Mouse (Mus musculus) liver, embryonic 13.5 days (tissue): ENCODE results near the gene Tmem185b. TPM values are rescaled to one million over a fixed set of nuclear protein-coding genes. Genes with fewer than 3 reads are reported as not detected.
A peak's percentile ranks its signal among the peaks of the same experiment; 100 is the strongest.

Experiments
- ATAC-seq: fragments of 200-750 bp; cut with Nextera tagmentation; 2 replicates; pipeline ENCODE4 v1.8.0; 2017; ENCODE audit warnings: low read depth, mild to moderate bottlenecking, moderate number of reproducible peaks, moderate library complexity
- DNase-seq: peaks from one replicate; pipeline ENCODE4 v3.0.0; 2022
- H3K27ac ChIP-seq: fragments of 300-500 bp; sonication (generic); 2 replicates; pipeline ENCODE4 v1.5.1; 2015; ENCODE audit warnings: moderate library complexity, mild to moderate bottlenecking, inconsistent platforms
- H3K27me3 ChIP-seq: fragments of 300-500 bp; sonication (generic); 2 replicates; pipeline ENCODE4 v1.6.1; 2015; ENCODE audit warnings: mild to moderate bottlenecking, inconsistent platforms
- H3K36me3 ChIP-seq: fragments of 300-500 bp; sonication (generic); 2 replicates; pipeline ENCODE4 v1.6.1; 2015; ENCODE audit warnings: mild to moderate bottlenecking, inconsistent platforms
- H3K4me1 ChIP-seq: fragments of 300-500 bp; sonication (generic); replicated peaks from 2 replicates; pipeline ENCODE4 v1.6.1; 2015; ENCODE audit warnings: inconsistent platforms
- H3K4me2 ChIP-seq: fragments of 300-500 bp; sonication (generic); 2 replicates; pipeline ENCODE4 v1.6.1; 2015; ENCODE audit warnings: inconsistent platforms, mild to moderate bottlenecking, moderate library complexity
- H3K4me3 ChIP-seq: fragments of 300-500 bp; sonication (generic); replicated peaks from 2 replicates; pipeline ENCODE4 v1.5.1; 2015; ENCODE audit warnings: mild to moderate bottlenecking, inconsistent platforms
- H3K9ac ChIP-seq: fragments of 300-500 bp; sonication (generic); 2 replicates; pipeline ENCODE4 v1.6.1; 2015; ENCODE audit warnings: mild to moderate bottlenecking, inconsistent platforms
- H3K9me3 ChIP-seq: fragments of 300-500 bp; sonication (generic); replicated peaks from 2 replicates; pipeline ENCODE4 v1.6.1; 2016; ENCODE audit warnings: inconsistent platforms
- WGBS: fragments of 180-500 bp; shearing (Covaris S2); methylation state at CpG from one replicate; pipeline ENCODE4 v1.1.7; 2015; ENCODE audit not compliant: insufficient replicate concordance; 5-methylcytosine and 5-hydroxymethylcytosine counted together
- polyA plus RNA-seq: library from polyadenylated mRNA; unstranded; fragments of >200 nt; fragmentation: Nextera tagmentation; extraction: Ambion mirVana; gene quantifications from 2 replicates; pipeline ENCODE4 v1.2.1, GENCODE M21; 2015

Gene Tmem185b
- polyA plus RNA-seq, 1 experiment from 2014 or later, result 9.8 TPM

- Histone ChIP-seq H3K27ac (peak overlapping the region; percentile 50; the same call in 1 of the 2 replicates), H3K27me3 (peaks cover 18% of the 10 kb centered on the region), H3K4me1 (peaks cover 75% of the 10 kb centered on the region), H3K9me3 (no peaks in the 10 kb centered on the region), H3K4me3 (peak overlapping the region; percentile 72), H3K9ac (peak overlapping the region; percentile 73; the same call in 1 of the 2 replicates), H3K4me2 (peak overlapping the region; percentile 86), H3K36me3 (peaks cover 8% of the 10 kb centered on the region; the same call in 1 of the 2 replicates)
- ATAC-seq (no peak), DNase-seq (no peak)
- 42% methylated on average over 3 of the region's 3 CpGs for WGBS
Measured at GRCm38 (mm10) chr1:119503181-119503580, 22.8 kb upstream of the Tmem185b start.

GRCm38 (mm10) chr1:119503808-119504207 lies 22.2 kb upstream of the Tmem185b start:
- 15% methylated on average over 5 of the region's 5 CpGs for WGBS
- peaks cover 18% of the 10 kb centered on the region for H3K27me3 ChIP-seq
- H3K4me3 ChIP-seq, result peak overlapping the region; percentile 72
- peaks cover 69% of the 10 kb centered on the region for H3K4me1 ChIP-seq
- peak overlapping the region; percentile 58 for H3K27ac ChIP-seq
- DNase-seq, result no peak
- no peak for ATAC-seq
- H3K9me3 ChIP-seq, result no peaks in the 10 kb centered on the region
- peaks cover 8% of the 10 kb centered on the region; the same call in 1 of the 2 replicates for H3K36me3 ChIP-seq
- H3K4me2 ChIP-seq, result peak overlapping the region; percentile 86
- H3K9ac ChIP-seq, result peak overlapping the region; percentile 73

DNA sequence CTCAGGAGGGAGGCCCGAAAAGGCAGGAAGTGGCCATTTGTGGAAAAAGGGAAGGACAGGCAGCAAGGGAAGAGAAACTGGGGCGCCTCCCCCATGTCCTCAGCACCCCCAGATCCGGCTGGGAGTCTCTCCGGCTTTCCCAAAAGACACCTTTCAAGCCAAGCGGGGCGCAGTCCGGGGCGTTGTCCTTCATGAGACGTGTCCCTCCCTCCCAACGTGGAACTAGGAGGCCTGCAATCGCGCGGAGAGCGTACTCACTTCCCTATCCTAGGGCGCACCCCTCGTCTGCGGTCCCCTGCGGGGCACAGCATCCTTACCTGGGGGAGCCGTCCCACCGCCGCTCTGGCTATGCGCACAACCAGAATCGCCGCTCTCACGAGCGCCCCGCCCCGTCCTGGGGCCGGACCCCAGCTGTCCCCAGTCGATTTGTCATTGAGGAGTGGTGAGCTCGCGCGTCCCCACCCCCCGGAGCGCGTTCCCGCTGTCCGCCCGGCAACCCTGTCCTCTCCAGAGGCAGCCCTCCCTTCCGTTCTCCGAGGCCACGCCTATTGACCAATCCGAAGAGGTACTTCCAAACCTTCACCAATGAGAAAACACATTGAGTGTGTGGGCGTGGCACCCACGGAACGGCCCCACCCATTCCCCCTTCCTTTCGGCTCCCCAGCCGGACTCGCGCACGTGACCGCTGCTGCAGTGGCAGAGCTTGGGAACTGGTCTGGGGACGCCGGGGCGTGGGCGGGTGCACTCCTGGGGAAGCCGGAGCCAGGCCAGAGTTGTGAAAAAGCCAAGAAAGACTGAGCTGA lies 21.5 kb upstream of the Tmem185b start, which contains the start of gene Ralb:
TSS of gene Ralb (minus strand) at position 535 of the 803 bp plus-strand sequence.
- DNase-seq, result peak; percentile 95

DNA sequence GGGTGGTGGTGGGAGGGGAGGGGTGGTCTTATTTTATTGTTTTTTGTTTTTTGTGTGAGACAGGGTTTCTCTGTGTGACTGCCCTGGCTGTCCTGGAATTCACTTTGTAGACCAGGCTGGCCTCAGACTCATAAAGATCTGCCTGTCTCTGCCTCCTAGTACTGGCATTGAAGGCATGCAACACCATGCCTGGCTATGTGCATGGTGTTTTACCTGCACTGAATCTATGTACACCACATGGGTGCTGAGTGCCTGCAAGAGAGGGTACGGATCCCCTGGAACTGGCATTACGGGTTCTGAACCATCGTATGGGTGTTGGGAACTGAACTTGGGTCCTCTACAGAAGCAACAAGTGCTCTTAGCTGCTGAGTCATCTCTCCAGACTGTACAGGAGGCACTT lies 20.0 kb upstream of the Tmem185b start:
- Histone ChIP-seq H3K27me3 (peaks cover 26% of the 10 kb centered on the region), H3K9ac (no peak overlapping the region), H3K9me3 (no peaks in the 10 kb centered on the region), H3K4me2 (no peak overlapping the region), H3K27ac (no peak overlapping the region), H3K4me3 (no peak overlapping the region), H3K36me3 (0 out of 2 replicates have a peak, but pooled peaks cover 3% of the 10 kb centered on the region), H3K4me1 (peaks cover 51% of the 10 kb centered on the region)
- ATAC-seq, result no peak
- DNase-seq, result no peak
- whole genome bisulfite sequencing, result 80% methylated on average over 3 of the region's 3 CpGs

More for the DNA sequence above, 21.5 kb upstream of the Tmem185b start, which contains the start of gene Ralb:
- H3K9ac ChIP-seq, result peak within 1 kb of the TSS; percentile 73
- H3K4me1 ChIP-seq, result peaks cover 62% of the 10 kb centered on the region
- H3K27ac ChIP-seq, result peak within 1 kb of the TSS; percentile 58
- H3K4me3 ChIP-seq, result peak within 1 kb of the TSS; percentile 72
- no peaks in the 10 kb centered on the region for H3K9me3 ChIP-seq
- WGBS, result under 1% methylated on average over 57 of the region's 57 CpGs
- peaks cover 8% of the 10 kb centered on the region; the same call in 1 of the 2 replicates for H3K36me3 ChIP-seq
- H3K27me3 ChIP-seq, result peaks cover 23% of the 10 kb centered on the region
- H3K4me2 ChIP-seq, result peak within 1 kb of the TSS; percentile 86
- peak; percentile 96 for ATAC-seq

- Histone ChIP-seq H3K27me3 (peaks cover 26% of the 10 kb centered on the region), H3K36me3 (no peaks in the 10 kb centered on the region), H3K9ac (no peak overlapping the region), H3K4me2 (no peak overlapping the region), H3K9me3 (no peaks in the 10 kb centered on the region), H3K27ac (no peak overlapping the region), H3K4me1 (peaks cover 25% of the 10 kb centered on the region), H3K4me3 (no peak overlapping the region)
- DNase-seq, result no peak
- no peak for ATAC-seq
- WGBS, result 35% methylated on average over 4 of the region's 4 CpGs
Measured at GRCm38 (mm10) chr1:119508548-119508947, 17.4 kb upstream of the Tmem185b start.

- 60% methylated on average over 7 of the region's 7 CpGs for WGBS
- DNase-seq (no peak), ATAC-seq (no peak)
- H3K9me3 ChIP-seq, result no peaks in the 10 kb centered on the region
- H3K36me3 ChIP-seq, result no peaks in the 10 kb centered on the region
- no peak overlapping the region for H3K4me2 ChIP-seq
- H3K4me3 ChIP-seq, result no peak overlapping the region
- peaks cover 16% of the 10 kb centered on the region for H3K4me1 ChIP-seq
- peaks cover 26% of the 10 kb centered on the region for H3K27me3 ChIP-seq
- H3K9ac ChIP-seq, result no peak overlapping the region
- no peak overlapping the region for H3K27ac ChIP-seq
Measured at GRCm38 (mm10) chr1:119509474-119509873, 16.5 kb upstream of the Tmem185b start.

GRCm38 (mm10) chr1:119510409-119510808 lies 15.6 kb upstream of the Tmem185b start:
- 20% methylated on average over 9 of the region's 9 CpGs for WGBS
- no peaks in the 10 kb centered on the region for H3K36me3 ChIP-seq
- H3K4me1 ChIP-seq, result peaks cover 7% of the 10 kb centered on the region
- no peaks in the 10 kb centered on the region for H3K9me3 ChIP-seq
- ATAC-seq (no peak), DNase-seq (no peak)
- H3K27me3 ChIP-seq, result peaks cover 26% of the 10 kb centered on the region
- H3K27ac ChIP-seq, result no peak overlapping the region
- H3K4me2 ChIP-seq, result no peak overlapping the region
- no peak overlapping the region for H3K9ac ChIP-seq
- H3K4me3 ChIP-seq, result no peak overlapping the region

GRCm38 (mm10) chr1:119510857-119511256 lies 15.1 kb upstream of the Tmem185b start:
- Histone ChIP-seq H3K4me1 (peaks cover 4% of the 10 kb centered on the region), H3K9ac (no peak overlapping the region), H3K4me3 (no peak overlapping the region), H3K27ac (no peak overlapping the region), H3K36me3 (no peaks in the 10 kb centered on the region), H3K4me2 (no peak overlapping the region), H3K9me3 (no peaks in the 10 kb centered on the region), H3K27me3 (peaks cover 26% of the 10 kb centered on the region)
- 50% methylated on average over 8 of the region's 8 CpGs for WGBS
- DNase-seq (no peak), ATAC-seq (no peak)

DNA sequence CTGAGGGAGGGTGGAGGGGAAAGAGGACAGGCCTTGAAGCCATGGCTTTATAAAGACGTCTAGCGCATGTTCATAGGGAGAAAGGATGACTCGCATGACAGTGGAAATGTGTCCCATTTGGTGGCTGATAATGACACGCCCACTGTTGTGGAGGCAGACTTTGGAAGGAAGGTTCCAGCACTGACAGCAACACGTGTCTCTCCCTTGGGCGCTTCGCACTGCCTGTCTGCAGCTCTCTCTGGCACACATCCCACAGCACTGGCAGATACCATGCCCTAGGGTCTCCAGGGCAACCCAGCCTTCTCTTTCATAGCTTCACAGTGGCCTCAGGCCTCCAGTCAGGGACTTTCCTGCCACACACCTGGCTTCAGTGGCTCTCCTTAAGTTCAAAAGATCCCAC lies 7.9 kb upstream of the Tmem185b start:
- peaks cover 16% of the 10 kb centered on the region; the same call in 1 of the 2 replicates for H3K4me1 ChIP-seq
- no peak overlapping the region for H3K4me2 ChIP-seq
- no peaks in the 10 kb centered on the region for H3K9me3 ChIP-seq
- H3K4me3 ChIP-seq, result no peak overlapping the region
- ATAC-seq (no peak), DNase-seq (no peak)
- H3K9ac ChIP-seq, result no peak overlapping the region
- H3K36me3 ChIP-seq, result no peaks in the 10 kb centered on the region
- 62% methylated on average over 7 of the region's 7 CpGs for WGBS
- no peak overlapping the region for H3K27ac ChIP-seq
- H3K27me3 ChIP-seq, result no peaks in the 10 kb centered on the region

GRCm38 (mm10) chr1:119518786-119519185 lies 7.2 kb upstream of the Tmem185b start:
- Histone ChIP-seq H3K9me3 (no peaks in the 10 kb centered on the region), H3K36me3 (no peaks in the 10 kb centered on the region), H3K27ac (no peak overlapping the region), H3K27me3 (no peaks in the 10 kb centered on the region), H3K4me1 (peaks cover 19% of the 10 kb centered on the region), H3K9ac (no peak overlapping the region), H3K4me2 (no peak overlapping the region), H3K4me3 (no peak overlapping the region)
- ATAC-seq, result no peak
- no peak for DNase-seq

GRCm38 (mm10) chr1:119519286-119519685 lies 6.7 kb upstream of the Tmem185b start:
- Histone ChIP-seq H3K27me3 (no peaks in the 10 kb centered on the region), H3K27ac (no peak overlapping the region), H3K4me1 (peaks cover 24% of the 10 kb centered on the region), H3K4me2 (no peak overlapping the region), H3K9ac (no peak overlapping the region), H3K36me3 (no peaks in the 10 kb centered on the region), H3K4me3 (no peak overlapping the region), H3K9me3 (no peaks in the 10 kb centered on the region)
- ATAC-seq (no peak), DNase-seq (no peak)
- 71% methylated on average over 6 of the region's 6 CpGs for WGBS

DNA sequence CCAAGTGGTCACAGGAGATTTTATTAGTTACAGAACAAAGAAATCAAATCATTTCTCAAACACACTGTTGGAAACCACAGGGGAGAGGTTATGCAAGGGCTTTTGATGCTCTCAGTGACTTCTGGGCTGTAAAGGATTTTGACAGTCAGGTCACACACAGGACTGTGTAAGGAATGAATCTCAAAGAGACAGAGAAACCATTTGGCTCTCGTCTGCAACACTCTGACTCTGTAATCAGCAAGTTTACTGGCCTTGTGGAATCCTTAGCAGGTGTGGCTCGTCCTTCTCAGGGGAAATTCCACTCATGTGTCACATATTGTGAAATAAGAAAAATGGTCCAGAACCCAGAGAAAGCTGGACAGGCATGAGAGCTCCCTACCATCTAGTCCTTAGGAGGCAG lies 4.9 kb upstream of the Tmem185b start:
- peaks cover 38% of the 10 kb centered on the region for H3K4me1 ChIP-seq
- H3K9ac ChIP-seq, result no peak overlapping the region
- no peak for ATAC-seq
- no peaks in the 10 kb centered on the region for H3K27me3 ChIP-seq
- no peak overlapping the region for H3K27ac ChIP-seq
- no peak for DNase-seq
- no peaks in the 10 kb centered on the region for H3K9me3 ChIP-seq
- H3K4me2 ChIP-seq, result no peak overlapping the region
- WGBS, result 45% methylated on average over 2 of the region's 2 CpGs
- H3K36me3 ChIP-seq, result no peaks in the 10 kb centered on the region
- no peak overlapping the region for H3K4me3 ChIP-seq
